Mouse (Mus musculus) layer of hippocampus, adult 11-12 months (tissue): Measurements from ENCODE around the gene Fgfr1op2.
A peak's percentile ranks its signal among the peaks of the same experiment; 100 is the strongest.

Experiments
- DNase-seq: peaks from one replicate; pipeline ENCODE4 v3.0.0; 2022; ENCODE audit warnings: low spot score

The Fgfr1op2 gene

DNA sequence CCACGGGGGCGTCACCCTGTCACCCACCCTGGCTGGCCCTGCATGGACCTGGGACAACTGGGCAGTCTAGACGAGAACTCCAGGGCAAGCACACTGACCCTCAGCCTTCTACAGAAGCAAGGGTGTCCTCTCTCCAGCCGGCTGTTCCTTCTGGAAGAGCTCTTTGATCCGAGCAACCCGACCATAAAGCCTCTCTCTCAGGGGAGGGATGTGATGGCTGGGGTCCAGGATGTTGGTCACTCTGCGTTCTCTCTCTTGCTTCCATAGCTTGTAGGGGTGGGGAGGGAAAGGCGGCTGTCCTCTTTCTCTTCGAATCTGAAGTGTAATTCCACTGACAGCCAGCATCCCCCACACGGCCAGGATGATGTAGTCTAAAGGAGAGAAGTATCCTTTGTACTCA is 26.6 kb downstream of the Fgfr1op2 start:
- DNase-seq: no peak

DNA sequence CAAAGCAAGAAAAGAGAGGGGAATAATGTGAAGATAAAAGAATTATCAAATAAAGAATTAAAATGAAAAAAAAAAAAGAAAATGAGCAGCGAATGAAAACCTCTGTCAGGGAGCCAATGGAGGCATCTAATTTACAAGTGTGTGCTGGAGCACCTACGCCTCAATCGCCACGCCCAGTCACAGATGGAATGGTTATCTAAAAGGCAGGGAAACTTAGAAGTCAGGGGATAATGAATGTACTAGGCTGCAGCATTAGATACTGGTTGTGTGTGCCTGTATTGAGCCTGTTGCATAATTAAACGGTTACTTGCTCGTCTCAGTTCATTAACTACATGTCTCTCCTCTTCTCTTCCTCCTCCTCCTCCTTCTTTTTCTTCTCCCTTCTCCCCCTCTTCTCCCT is 34.4 kb downstream of the Fgfr1op2 start:
- DNase-seq: no peak

DNA sequence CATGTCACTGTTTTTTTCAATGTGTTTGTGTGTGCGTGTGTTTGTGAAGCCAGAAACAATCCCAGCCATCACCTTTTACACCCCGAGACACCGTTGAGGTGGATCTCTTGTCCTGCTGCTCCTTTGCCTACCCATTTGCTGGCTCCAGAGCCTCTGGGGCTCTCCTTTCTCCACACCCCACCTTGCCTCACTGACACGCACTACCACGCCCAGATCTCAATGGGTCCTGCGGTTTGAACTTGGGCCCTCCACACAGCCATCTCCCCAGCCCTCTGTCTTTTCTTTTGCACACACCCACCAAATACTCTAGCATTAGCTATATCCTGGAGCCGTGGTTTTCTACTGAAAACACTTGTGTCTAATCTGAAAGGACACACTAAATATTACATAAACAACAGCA is 34.9 kb downstream of the Fgfr1op2 start:
- DNase-seq: no peak

GRCm38 (mm10) chr6:146612736-146613135 is 35.7 kb downstream of the Fgfr1op2 start:
- DNase-seq: no peak

- no peak for DNase-seq
Observed at GRCm38 (mm10) chr6:146613907-146614306, 36.9 kb downstream of the Fgfr1op2 start.

GRCm38 (mm10) chr6:146614541-146614940 is 37.5 kb downstream of the Fgfr1op2 start:
- DNase-seq: no peak

DNA sequence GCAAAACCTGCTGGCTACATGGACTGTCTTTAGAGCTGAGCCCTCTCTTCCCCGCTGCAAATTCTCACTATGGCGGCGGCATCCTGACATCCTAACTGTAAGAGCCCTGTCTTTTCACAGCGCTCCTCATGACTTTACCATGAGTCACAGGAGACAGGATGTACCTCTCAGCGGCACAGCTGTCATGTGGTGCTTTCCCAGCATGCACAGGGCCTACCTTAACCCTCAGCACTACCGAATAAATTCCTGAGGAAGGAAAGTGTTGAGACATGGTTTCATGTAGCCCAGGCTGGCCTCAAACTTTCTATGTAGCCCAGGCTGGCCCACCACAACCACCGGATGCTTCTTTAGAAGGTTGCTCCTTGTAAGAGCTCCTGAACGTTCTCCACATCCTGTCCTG is 38.9 kb downstream of the Fgfr1op2 start:
- no peak for DNase-seq

- no peak for DNase-seq
Observed at GRCm38 (mm10) chr6:146616670-146617069, 39.7 kb downstream of the Fgfr1op2 start.

GRCm38 (mm10) chr6:146628123-146628522 is 51.1 kb downstream of the Fgfr1op2 start:
- DNase-seq: no peak

GRCm38 (mm10) chr6:146629781-146630756 is 53.1 kb downstream of the Fgfr1op2 start:
- DNase-seq: no peak

- no peak for DNase-seq
Observed at GRCm38 (mm10) chr6:146630961-146631360, 54.0 kb downstream of the Fgfr1op2 start.

- no peak for DNase-seq
Observed at GRCm38 (mm10) chr6:146631847-146632246, 54.8 kb downstream of the Fgfr1op2 start.

GRCm38 (mm10) chr6:146632403-146632802 is 55.4 kb downstream of the Fgfr1op2 start:
- DNase-seq: no peak

DNA sequence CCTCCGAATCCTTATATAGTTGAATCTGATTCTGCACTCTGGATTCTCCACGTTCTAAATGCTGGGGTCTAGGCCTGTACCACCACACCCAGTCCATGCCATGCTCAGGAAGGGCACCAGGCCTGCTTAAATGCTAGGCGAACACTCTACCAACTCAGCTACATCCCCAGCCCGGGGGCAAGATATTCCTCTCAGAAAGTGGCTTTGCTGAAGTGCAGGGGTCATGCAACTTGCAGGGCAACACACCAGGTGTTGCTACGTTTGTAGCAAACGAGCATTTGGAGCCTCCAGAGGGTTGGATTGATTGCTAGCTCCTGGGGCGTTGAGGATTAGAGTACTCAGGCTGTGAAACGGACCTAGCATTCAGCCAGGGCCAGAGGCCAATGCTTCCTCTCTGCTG is 56.1 kb downstream of the Fgfr1op2 start:
- peak; percentile 20 for DNase-seq

DNA sequence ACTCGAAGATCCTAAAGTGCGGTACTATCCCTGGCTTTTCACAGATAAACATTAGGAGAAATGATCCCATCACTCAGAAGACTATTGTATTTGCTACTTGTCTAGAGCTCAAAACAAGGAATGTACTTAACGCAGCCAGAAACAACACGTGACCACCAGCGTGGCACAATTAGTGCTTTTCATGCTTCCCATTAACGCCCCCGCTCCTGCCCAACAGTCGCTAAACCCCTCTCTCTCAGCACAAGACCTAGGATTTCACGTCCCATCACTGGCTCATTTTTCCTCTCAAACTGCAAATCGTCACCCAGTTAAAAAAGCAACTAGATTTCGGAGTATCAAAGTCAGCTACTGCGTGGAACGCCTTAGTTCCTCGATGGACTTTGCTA is 56.6 kb downstream of the Fgfr1op2 start:
- DNase-seq: peak; percentile 62

- peak; percentile 71 for DNase-seq
Observed at GRCm38 (mm10) chr6:146634015-146634722, 57.2 kb downstream of the Fgfr1op2 start.

DNA sequence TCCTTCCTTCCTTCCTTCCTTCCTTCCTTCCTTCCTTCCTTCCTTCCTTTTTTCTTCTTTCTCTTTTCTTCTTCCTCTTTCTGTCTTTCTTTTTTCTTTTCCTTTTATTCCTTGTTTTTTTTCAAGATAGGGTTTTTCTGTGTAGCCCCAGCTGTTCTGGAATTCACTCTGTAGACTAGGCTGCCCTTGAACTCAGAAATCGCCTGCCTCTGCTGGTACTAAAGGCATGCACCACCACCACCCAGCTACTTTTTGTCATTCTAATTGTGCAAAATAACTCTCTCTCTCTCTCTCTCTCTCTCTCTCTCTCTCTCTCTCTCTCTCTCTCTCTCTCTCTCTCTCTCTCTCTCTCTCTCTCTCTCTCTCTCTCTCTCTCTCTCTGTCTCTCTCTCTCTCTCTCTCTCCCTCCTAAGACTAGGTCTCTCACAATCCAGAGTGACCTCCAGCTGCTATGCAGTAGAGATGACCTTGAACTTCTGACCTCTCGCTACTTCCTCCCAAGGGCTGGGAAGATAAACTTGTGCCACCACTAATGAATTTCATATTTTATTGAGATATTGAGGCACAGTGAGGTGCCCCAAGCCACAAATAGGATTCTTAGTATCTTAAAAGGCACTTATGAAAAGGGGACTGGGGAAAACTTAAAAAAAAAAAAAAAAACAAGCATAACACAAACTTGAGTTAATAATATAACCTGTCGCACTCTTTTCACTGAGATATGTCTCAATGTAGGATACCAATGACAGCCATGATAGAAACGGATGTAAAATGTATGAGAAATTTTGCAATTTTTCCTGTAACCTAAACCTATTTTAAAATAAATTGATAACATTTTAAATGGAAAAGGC is 58.0 kb downstream of the Fgfr1op2 start:
- DNase-seq: no peak

DNA sequence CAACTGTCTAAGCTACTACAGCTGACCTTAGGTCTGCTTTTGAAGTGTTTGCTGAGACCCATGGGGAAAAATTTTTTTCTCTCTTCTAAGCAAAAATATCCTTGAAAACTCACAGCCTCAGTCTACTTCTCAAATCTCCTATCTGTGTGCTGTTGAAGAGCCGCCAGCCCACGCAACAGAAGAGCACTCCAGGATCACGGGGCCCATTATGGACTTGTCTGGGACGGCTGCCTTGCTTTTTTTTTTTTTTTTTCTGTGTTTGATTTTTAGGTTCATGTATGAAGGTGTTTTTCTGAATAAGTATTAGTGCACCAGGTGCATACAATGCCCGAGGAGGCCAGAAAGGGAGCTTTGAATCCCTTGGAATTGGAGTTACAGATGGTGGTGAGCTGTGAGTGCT is 59.5 kb downstream of the Fgfr1op2 start:
- DNase-seq: no peak

DNA sequence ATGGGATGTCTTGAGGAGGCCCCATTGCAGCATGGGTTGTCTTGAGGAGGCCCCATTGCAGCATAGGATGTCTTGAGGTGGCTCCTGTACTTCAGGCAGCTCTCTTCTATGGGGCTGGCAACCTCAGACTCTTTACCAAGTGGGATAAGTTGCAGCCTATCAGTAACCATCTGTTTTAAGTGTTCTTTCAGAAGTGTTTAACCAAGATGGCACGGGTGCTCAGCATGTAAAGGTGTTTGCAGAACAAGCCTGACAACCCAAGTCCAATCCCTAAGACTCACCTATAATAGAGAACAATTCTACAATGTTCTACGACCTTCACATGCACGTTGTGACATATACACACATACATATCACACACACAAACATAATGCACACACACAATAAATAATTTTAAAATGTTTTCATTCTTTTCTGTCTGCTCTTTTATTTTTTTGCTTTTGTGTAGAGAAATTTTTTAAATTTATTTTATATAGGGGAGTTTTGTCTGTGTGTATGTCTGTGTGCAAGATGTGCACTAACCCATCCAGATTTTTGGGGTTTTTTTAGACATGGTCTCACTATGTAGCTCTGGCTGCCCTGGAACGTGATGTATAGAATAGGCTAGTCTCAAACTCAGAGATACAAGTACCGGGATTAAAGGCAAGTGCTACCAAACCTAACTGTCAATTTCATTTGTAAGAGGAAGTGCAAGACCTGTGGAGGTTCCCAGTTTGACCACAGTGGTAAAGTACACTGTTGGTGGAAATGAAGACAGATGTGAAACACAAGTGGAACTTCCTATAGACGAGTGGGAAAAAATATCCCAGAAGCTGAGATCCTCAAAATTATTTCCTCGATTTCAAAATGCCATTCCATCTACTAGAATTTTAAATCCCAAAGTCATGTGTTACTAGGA is 63.3 kb downstream of the Fgfr1op2 start:
- DNase-seq: no peak

DNA sequence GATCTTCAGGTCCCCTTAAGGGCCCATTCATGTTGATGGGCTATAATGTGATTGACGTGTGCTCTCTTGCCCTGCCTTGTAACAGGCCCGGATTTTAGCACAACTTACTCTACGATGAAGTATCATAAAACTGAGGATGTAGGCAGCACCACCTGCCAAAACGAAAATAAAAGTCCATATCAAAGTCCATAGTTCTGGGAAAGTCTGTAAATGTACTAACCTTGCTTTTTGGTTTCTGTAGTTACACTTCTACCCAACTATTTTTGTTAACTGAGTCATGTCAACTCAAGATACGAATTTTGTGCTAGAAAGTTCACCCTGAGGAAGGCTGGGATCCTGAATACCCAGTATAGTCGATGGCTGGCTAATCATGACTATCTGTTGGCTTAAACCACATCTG is 64.0 kb downstream of the Fgfr1op2 start:
- no peak for DNase-seq

DNA sequence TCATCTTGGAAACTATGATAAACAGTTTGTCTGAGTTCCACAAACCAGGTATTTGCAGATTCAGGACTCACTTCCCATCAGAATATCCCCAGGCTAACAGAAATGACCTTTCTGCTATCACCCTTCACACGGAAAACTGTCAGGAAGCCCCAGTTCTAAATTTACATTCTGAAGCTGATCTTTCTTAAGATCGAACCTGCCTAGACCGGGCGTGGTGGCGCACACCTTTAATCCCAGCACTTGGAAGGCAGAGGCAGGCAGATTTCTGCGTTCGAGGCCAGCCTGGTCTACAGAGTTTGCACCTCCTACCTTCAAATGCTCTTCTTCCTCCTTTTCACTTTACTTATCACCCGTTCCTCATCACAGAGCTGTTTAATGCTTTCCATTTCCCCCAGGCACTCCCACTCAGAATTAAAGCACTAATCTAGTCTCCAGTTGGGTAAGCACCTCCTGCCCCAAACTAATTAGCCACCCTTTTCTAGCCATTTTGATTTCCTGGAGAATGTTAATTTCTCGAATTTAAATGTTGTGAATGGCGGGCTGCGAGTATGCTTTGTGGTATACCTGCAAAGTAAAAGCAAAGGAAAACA is 64.7 kb downstream of the Fgfr1op2 start:
- no peak for DNase-seq
